Mouse (Mus musculus) neural tube, embryonic 11.5 days (tissue): ENCODE measurements around the gene Grin2d. TPM values are rescaled to one million over a fixed set of nuclear protein-coding genes. Genes with fewer than 3 reads are reported as not detected.
"Not testable (repeated sequence)": the region's sequence is repeated elsewhere in the genome, so short reads cannot be mapped to it uniquely, and the experiment has no call there.

Experiments used
- ATAC-seq: fragments of 200-750 bp; cut with Nextera tagmentation; 2 replicates; pipeline ENCODE4 v1.8.0; 2017; ENCODE audit warnings: moderate number of reproducible peaks, mild to moderate bottlenecking, moderate TSS enrichment, moderate library complexity; ENCODE audit not compliant: insufficient read depth, low FRiP score, low TSS enrichment
- DNase-seq: peaks from one replicate; pipeline ENCODE4 v3.0.0-alpha.2; 2015; ENCODE audit warnings: low spot score
- H3K27ac ChIP-seq: fragments of 300-500 bp; sonication (generic); 2 replicates; pipeline ENCODE4 v1.5.1; 2014; ENCODE audit warnings: low read depth, mild to moderate bottlenecking, low read length
- H3K27me3 ChIP-seq: fragments of 300-500 bp; sonication (generic); 2 replicates; pipeline ENCODE4 v1.6.1; 2014; ENCODE audit warnings: mild to moderate bottlenecking, low read length, mixed read lengths; ENCODE audit not compliant: control insufficient read depth, insufficient read depth
- H3K36me3 ChIP-seq: fragments of 300-500 bp; sonication (generic); 2 replicates; pipeline ENCODE4 v1.6.1; 2014; ENCODE audit warnings: mild to moderate bottlenecking, low read length, moderate library complexity, mixed read lengths; ENCODE audit not compliant: control insufficient read depth, insufficient read depth
- H3K4me1 ChIP-seq: fragments of 300-500 bp; sonication (generic); 2 replicates; pipeline ENCODE4 v1.6.1; 2014; ENCODE audit warnings: low read length, mixed read lengths; ENCODE audit not compliant: control insufficient read depth, insufficient read depth
- H3K4me2 ChIP-seq: fragments of 300-500 bp; sonication (generic); 2 replicates; pipeline ENCODE4 v1.6.1; 2014; ENCODE audit warnings: low read depth, mild to moderate bottlenecking, moderate library complexity
- H3K4me3 ChIP-seq: fragments of 300-500 bp; sonication (generic); 2 replicates; pipeline ENCODE4 v1.5.1; 2014; ENCODE audit warnings: low read depth, low read length
- H3K9ac ChIP-seq: fragments of 300-500 bp; sonication (generic); 2 replicates; pipeline ENCODE4 v1.6.1; 2014; ENCODE audit warnings: mild to moderate bottlenecking, low read length
- H3K9me3 ChIP-seq: fragments of 300-500 bp; sonication (generic); 2 replicates; pipeline ENCODE4 v1.6.1; 2016; ENCODE audit warnings: low read length; ENCODE audit not compliant: control insufficient read depth
- WGBS: fragments of 180-500 bp; shearing (Covaris S2); extraction: QIAGEN DNeasy Blood & Tissue Kit; methylation state at CpG from one replicate; pipeline ENCODE4 v1.1.7; 2014; 5-methylcytosine and 5-hydroxymethylcytosine counted together
- polyA plus RNA-seq: library from polyadenylated mRNA; unstranded; fragments of >200 nt; fragmentation: Nextera tagmentation; extraction: Ambion mirVana; gene quantifications from 2 replicates; pipeline ENCODE4 v1.2.1, GENCODE M21; 2014

The Grin2d gene
- polyA plus RNA-seq, 1 experiment from 2014 or later: 0.73 TPM

- DNase-seq: no peak
- no peak for ATAC-seq
Measured at GRCm38 (mm10) chr7:45906622-45907021, 28.4 kb upstream of the Grin2d start.

GRCm38 (mm10) chr7:45902481-45903002 is 24.4 kb upstream of the Grin2d start:
- 84% methylated on average over 12 of the region's 12 CpGs for WGBS
- H3K27ac ChIP-seq: no peak overlapping the region
- H3K36me3 ChIP-seq: no peaks in the 10 kb centered on the region; the same call in 1 of the 2 replicates
- DNase-seq (peak; percentile 35), ATAC-seq (no peak)
- no peak overlapping the region for H3K4me2 ChIP-seq
- H3K9me3 ChIP-seq: no peaks in the 10 kb centered on the region
- H3K9ac ChIP-seq: no peak overlapping the region
- H3K4me1 ChIP-seq: peaks cover 1% of the 10 kb centered on the region; the same call in 1 of the 2 replicates
- no peak overlapping the region for H3K4me3 ChIP-seq
- H3K27me3 ChIP-seq: no peaks in the 10 kb centered on the region

More at GRCm38 (mm10) chr7:45906622-45907021, 28.4 kb upstream of the Grin2d start:
- H3K9me3 ChIP-seq: no peaks in the 10 kb centered on the region
- H3K27ac ChIP-seq: no peak overlapping the region
- 87% methylated on average over 9 of the region's 9 CpGs for WGBS
- H3K4me1 ChIP-seq: no peaks in the 10 kb centered on the region
- no peak overlapping the region for H3K4me3 ChIP-seq
- peaks cover 6% of the 10 kb centered on the region for H3K36me3 ChIP-seq
- no peak overlapping the region for H3K4me2 ChIP-seq
- no peak overlapping the region for H3K9ac ChIP-seq
- H3K27me3 ChIP-seq: no peaks in the 10 kb centered on the region

DNA sequence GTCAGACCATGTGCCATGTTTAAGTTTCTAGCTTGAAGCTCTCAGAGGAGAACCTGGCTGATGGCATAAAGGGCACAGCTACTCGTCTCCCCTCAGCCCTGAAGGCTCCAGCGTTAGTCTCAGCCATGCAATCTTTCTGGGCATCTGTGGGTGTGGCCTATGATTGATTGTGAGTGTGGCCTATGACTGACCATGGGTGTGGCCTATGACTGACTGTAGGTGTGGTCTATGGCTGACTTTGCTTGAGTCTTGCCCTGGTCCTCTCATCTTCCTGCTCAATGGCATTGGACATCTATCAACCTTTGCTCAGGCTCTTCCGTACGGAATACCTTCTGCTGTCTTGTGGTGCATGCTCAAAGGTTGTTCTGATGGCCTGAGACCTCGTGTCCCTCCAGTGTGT is 23.4 kb upstream of the Grin2d start:
- peak; percentile 45 for DNase-seq
- H3K4me1 ChIP-seq: peaks cover 5% of the 10 kb centered on the region; the same call in 1 of the 2 replicates
- no peak overlapping the region for H3K27ac ChIP-seq
- no peaks in the 10 kb centered on the region; the same call in 1 of the 2 replicates for H3K36me3 ChIP-seq
- WGBS: 54% methylated on average over 5 of the region's 5 CpGs
- no peak for ATAC-seq
- H3K9me3 ChIP-seq: no peaks in the 10 kb centered on the region
- no peak overlapping the region for H3K4me2 ChIP-seq
- no peak overlapping the region for H3K9ac ChIP-seq
- no peaks in the 10 kb centered on the region for H3K27me3 ChIP-seq
- H3K4me3 ChIP-seq: no peak overlapping the region

DNA sequence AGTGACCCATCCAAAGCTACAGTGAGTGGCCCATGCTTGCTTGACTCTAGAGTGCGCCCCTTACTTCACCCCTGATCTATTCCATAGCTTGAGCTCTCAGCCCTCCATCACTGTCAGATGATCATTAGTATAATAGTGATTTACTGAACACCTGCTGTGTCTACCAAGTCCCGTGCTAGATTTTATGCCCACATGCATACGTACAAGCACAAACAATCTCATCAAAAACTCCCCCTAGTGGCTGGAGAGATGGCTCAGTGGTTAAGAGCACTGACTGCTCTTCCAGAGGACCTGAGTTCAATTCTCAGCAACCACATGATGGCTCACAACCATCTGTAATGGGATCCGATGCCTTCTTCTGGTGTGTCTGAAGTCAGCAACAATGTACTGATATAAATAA is 19.9 kb upstream of the Grin2d start:
- WGBS: 54% methylated on average over 4 of the region's 4 CpGs
- DNase-seq, H3K9me3 ChIP-seq, H3K9ac ChIP-seq, H3K27ac ChIP-seq, H3K4me3 ChIP-seq, H3K27me3 ChIP-seq, H3K4me1 ChIP-seq, H3K36me3 ChIP-seq: not testable (repeated sequence)
- H3K4me2 ChIP-seq: peak overlapping the region; percentile 89; the same call in 1 of the 2 replicates
- ATAC-seq: 0 out of 2 replicates have a peak, but pooled peaks have one; percentile 22

- peak; percentile 53 for DNase-seq
- WGBS: 1% methylated on average over 19 of the region's 19 CpGs
- Histone ChIP-seq H3K4me2 (peak overlapping the region; percentile 89), H3K27ac (peak overlapping the region; percentile 44; the same call in 1 of the 2 replicates), H3K4me1 (peaks cover 5% of the 10 kb centered on the region; the same call in 1 of the 2 replicates), H3K36me3 (no peaks in the 10 kb centered on the region), H3K4me3 (peak overlapping the region; percentile 48), H3K9ac (peak overlapping the region; percentile 63), H3K27me3 (no peaks in the 10 kb centered on the region), H3K9me3 (no peaks in the 10 kb centered on the region)
- ATAC-seq: peak; percentile 66
Measured at GRCm38 (mm10) chr7:45897258-45897757, 19.1 kb upstream of the Grin2d start.

DNA sequence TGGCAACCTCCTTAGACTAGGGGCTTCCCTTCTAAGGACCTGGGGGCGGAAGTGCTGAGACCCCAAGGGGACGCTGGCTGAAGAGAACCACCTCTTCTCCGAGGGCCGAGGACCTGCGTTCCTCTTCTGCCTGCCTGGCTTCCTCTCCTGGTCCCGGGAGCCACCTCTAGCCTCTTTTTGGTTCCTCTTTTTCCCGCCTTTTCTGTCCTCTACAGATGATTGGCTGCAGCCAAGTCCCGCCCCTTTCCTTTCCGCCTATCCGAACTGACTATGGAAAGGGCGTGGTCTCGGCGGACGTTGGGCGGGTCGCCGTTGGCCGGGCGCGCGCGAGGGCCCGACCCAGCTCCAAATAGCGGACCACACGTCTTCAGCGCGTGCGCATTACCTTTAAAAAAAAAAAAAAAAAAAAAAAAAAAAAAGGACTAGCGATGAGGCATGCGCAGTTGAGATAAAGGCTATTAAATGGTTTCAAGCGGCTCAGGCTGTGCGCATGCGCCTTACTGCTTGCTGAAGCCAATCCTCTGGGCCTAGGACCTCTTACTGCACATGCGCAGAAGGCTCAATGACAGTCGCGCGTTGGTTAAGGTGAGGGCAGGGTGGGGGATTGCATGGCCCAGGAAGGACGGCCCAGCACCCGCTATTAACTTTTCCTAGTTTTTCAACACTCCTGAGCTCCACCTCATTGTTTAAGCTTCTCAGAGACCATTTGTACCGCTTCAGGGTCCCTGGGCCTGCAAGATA is 18.5 kb upstream of the Grin2d start, which contains the start of the genes Syngr4 and Tmem143:
Gene Syngr4 (minus strand): TSS at position 198 of the 741 bp plus-strand sequence.
Gene Tmem143 (plus strand): TSS at position 425 of the 741 bp plus-strand sequence.
- Histone ChIP-seq H3K27me3 (no peaks in the 10 kb centered on the region), H3K4me2 (peak within 1 kb of the TSS; percentile 89), H3K9ac (peak within 1 kb of the TSS; percentile 63), H3K27ac (peak within 1 kb of the TSS; percentile 44; the same call in 1 of the 2 replicates), H3K4me3 (peak within 1 kb of the TSS; percentile 48), H3K9me3 (no peaks in the 10 kb centered on the region), H3K4me1 (peaks cover 5% of the 10 kb centered on the region; the same call in 1 of the 2 replicates), H3K36me3 (no peaks in the 10 kb centered on the region)
- ATAC-seq (peak; percentile 91), DNase-seq (peak; percentile 96)
- WGBS: under 1% methylated on average over 40 of the region's 40 CpGs

GRCm38 (mm10) chr7:45895931-45896516 is 17.8 kb upstream of the Grin2d start:
- DNase-seq: no peak
- Histone ChIP-seq H3K9ac (no peak overlapping the region; the same call in 1 of the 2 replicates), H3K9me3 (no peaks in the 10 kb centered on the region), H3K4me2 (peak overlapping the region; percentile 20; the same call in 1 of the 2 replicates), H3K4me3 (peak overlapping the region; percentile 48; the same call in 1 of the 2 replicates), H3K27ac (no peak overlapping the region), H3K4me1 (peaks cover 5% of the 10 kb centered on the region; the same call in 1 of the 2 replicates), H3K36me3 (no peaks in the 10 kb centered on the region), H3K27me3 (no peaks in the 10 kb centered on the region)
- peak; percentile 15; the same call in 1 of the 2 replicates for ATAC-seq
- 76% methylated on average over 6 of the region's 6 CpGs for WGBS

- ATAC-seq: no peak
- H3K27ac ChIP-seq: no peak overlapping the region
- peaks cover 4% of the 10 kb centered on the region; the same call in 1 of the 2 replicates for H3K4me1 ChIP-seq
- H3K9me3 ChIP-seq: no peaks in the 10 kb centered on the region
- no peak overlapping the region for H3K4me2 ChIP-seq
- H3K4me3 ChIP-seq: no peak overlapping the region
- 63% methylated on average over 2 of the region's 2 CpGs for WGBS
- no peaks in the 10 kb centered on the region for H3K36me3 ChIP-seq
- H3K9ac ChIP-seq: no peak overlapping the region
- no peaks in the 10 kb centered on the region for H3K27me3 ChIP-seq
- no peak for DNase-seq
Measured at GRCm38 (mm10) chr7:45892651-45893050, 14.5 kb upstream of the Grin2d start.
